Mouse (Mus musculus): ENCODE data around the gene Gm3045.

Gene Gm3045

GRCm38 (mm10) chr13:56444996-56445395 is 18.6 kb downstream of the Gm3045 start:
- Histone ChIP-seq H3K9me3 (ENCODE audit: low read length) (0 out of 2 replicates have a peak, but pooled peaks cover 5% of the 10 kb centered on the region), H3K36me3 (ENCODE audit: insufficient read depth, low read length) (no peaks in the 10 kb centered on the region)
- no peak for TF ChIP-seq POU5F1 (IDR thresholded peaks at IDR 0.05; ENCODE audit: borderline replicate concordance, low read length)
- TF ChIP-seq NANOG (IDR thresholded peaks at IDR 0.05; ENCODE audit: borderline replicate concordance, low read length), result no peak
- TF ChIP-seq CTCF (conservative IDR thresholded peaks at IDR 0.05; ENCODE audit: low read length), result no peak

DNA sequence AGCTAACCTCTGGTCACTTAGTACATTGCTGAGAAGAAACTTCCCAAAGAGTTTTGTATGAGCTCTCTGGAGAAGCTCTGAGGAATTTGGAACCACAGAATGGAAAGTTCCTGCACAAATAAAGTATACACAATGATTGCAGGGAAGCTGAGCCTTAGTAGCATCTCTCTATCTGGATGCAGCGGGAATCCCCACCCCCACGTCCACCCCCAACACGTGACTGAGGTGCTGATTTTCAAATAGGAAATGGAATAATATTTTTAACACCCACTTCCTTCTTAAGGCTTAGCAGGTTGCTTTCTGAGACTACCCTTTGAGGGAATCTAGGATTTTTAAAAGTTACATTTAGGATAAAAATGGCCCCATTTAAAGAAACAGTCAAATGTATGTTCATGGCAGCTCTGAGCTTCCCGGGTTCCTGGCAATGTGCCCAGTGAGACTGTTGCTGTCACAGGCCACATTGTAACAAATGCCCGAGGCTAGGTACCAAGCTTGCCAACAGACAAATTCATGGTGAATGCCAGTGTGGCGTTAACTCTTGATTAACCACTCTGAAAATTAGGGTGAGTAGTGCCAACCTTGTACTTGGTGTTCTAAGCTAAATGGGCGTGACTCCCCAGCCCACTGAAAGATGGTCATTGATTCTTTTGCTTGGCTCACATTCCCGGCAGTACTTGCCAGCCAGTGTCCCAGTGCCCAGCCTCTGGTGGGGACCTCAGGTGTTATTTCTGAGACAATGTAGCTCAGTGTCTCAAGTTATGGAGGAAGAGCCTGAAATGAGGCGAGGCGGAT is 23.0 kb downstream of the Gm3045 start:
- no peak overlapping the region for H3K4me3 ChIP-seq (replicated peaks; ENCODE audit: low read length)
- peaks cover 18% of the 10 kb centered on the region for H3K27me3 ChIP-seq (ENCODE audit: insufficient read depth, low read length)
- TF ChIP-seq CTCF (conservative IDR thresholded peaks at IDR 0.05; ENCODE audit: low read length), result no peak
- no peak for TF ChIP-seq NANOG (IDR thresholded peaks at IDR 0.05; ENCODE audit: borderline replicate concordance, low read length)
- TF ChIP-seq POU5F1 (IDR thresholded peaks at IDR 0.05; ENCODE audit: borderline replicate concordance, low read length), result no peak
- no peaks in the 10 kb centered on the region for H3K9me3 ChIP-seq (ENCODE audit: low read length)
- no peaks in the 10 kb centered on the region for H3K36me3 ChIP-seq (ENCODE audit: insufficient read depth, low read length)
- H3K4me1 ChIP-seq (replicated peaks; ENCODE audit: low read depth, low read length), result no peaks in the 10 kb centered on the region

More at GRCm38 (mm10) chr13:56444996-56445395, 18.6 kb downstream of the Gm3045 start:
- Histone ChIP-seq H3K4me1 (replicated peaks; ENCODE audit: low read depth, low read length) (no peaks in the 10 kb centered on the region), H3K4me3 (replicated peaks; ENCODE audit: low read length) (no peak overlapping the region), H3K27me3 (ENCODE audit: insufficient read depth, low read length) (peaks cover 35% of the 10 kb centered on the region)

DNA sequence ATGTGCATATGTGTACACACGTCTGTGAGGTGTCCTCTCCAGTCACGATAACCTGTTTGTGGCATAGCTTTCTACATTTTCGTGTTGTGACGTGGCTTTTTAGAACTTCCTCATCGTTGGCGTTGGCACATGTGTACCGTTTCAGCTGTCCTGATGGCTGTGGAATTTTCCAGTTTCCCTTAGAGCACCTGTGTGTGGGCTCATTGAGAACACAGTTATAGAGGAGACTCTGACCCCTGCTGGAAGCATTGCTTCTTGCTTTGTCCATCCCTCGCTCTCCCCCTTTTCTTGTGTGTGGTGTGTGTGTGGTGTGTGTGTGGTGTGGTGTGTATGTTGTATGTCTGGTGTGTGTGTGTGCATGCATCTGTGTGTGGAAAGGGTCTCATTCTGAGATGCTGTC is 23.6 kb downstream of the Gm3045 start:
- no peaks in the 10 kb centered on the region for H3K9me3 ChIP-seq (ENCODE audit: low read length)
- H3K27me3 ChIP-seq (ENCODE audit: insufficient read depth, low read length), result peaks cover 14% of the 10 kb centered on the region
- H3K4me3 ChIP-seq (replicated peaks; ENCODE audit: low read length), result no peak overlapping the region
- no peaks in the 10 kb centered on the region for H3K36me3 ChIP-seq (ENCODE audit: insufficient read depth, low read length)
- TF ChIP-seq POU5F1 (IDR thresholded peaks at IDR 0.05; ENCODE audit: borderline replicate concordance, low read length), result no peak
- TF ChIP-seq CTCF (conservative IDR thresholded peaks at IDR 0.05; ENCODE audit: low read length), result no peak
- no peak for TF ChIP-seq NANOG (IDR thresholded peaks at IDR 0.05; ENCODE audit: borderline replicate concordance, low read length)
- H3K4me1 ChIP-seq (replicated peaks; ENCODE audit: low read depth, low read length), result no peaks in the 10 kb centered on the region

GRCm38 (mm10) chr13:56458001-56458400 is 31.6 kb downstream of the Gm3045 start:
- H3K27me3 ChIP-seq (ENCODE audit: insufficient read depth, low read length), result no peaks in the 10 kb centered on the region
- H3K4me3 ChIP-seq (replicated peaks; ENCODE audit: low read length), result no peak overlapping the region
- H3K36me3 ChIP-seq (ENCODE audit: insufficient read depth, low read length), result no peaks in the 10 kb centered on the region
- no peaks in the 10 kb centered on the region for H3K4me1 ChIP-seq (replicated peaks; ENCODE audit: low read depth, low read length)
- no peaks in the 10 kb centered on the region for H3K9me3 ChIP-seq (ENCODE audit: low read length)
- TF ChIP-seq NANOG (IDR thresholded peaks at IDR 0.05; ENCODE audit: borderline replicate concordance, low read length), result no peak
- no peak for TF ChIP-seq POU5F1 (IDR thresholded peaks at IDR 0.05; ENCODE audit: borderline replicate concordance, low read length)
- no peak for TF ChIP-seq CTCF (conservative IDR thresholded peaks at IDR 0.05; ENCODE audit: low read length)

GRCm38 (mm10) chr13:56461460-56461859 is 35.1 kb downstream of the Gm3045 start:
- H3K36me3 ChIP-seq (ENCODE audit: insufficient read depth, low read length), result no peaks in the 10 kb centered on the region
- H3K4me3 ChIP-seq (replicated peaks; ENCODE audit: low read length), result no peak overlapping the region
- no peaks in the 10 kb centered on the region for H3K4me1 ChIP-seq (replicated peaks; ENCODE audit: low read depth, low read length)
- no peaks in the 10 kb centered on the region for H3K9me3 ChIP-seq (ENCODE audit: low read length)
- TF ChIP-seq POU5F1 (IDR thresholded peaks at IDR 0.05; ENCODE audit: borderline replicate concordance, low read length), result no peak
- TF ChIP-seq CTCF (conservative IDR thresholded peaks at IDR 0.05; ENCODE audit: low read length), result no peak
- no peak for TF ChIP-seq NANOG (IDR thresholded peaks at IDR 0.05; ENCODE audit: borderline replicate concordance, low read length)
- H3K27me3 ChIP-seq (ENCODE audit: insufficient read depth, low read length), result no peaks in the 10 kb centered on the region

- H3K4me3 ChIP-seq (replicated peaks; ENCODE audit: low read length), result no peak overlapping the region
- no peaks in the 10 kb centered on the region for H3K27me3 ChIP-seq (ENCODE audit: insufficient read depth, low read length)
- H3K9me3 ChIP-seq (ENCODE audit: low read length), result no peaks in the 10 kb centered on the region
- no peaks in the 10 kb centered on the region for H3K36me3 ChIP-seq (ENCODE audit: insufficient read depth, low read length)
- no peak for TF ChIP-seq POU5F1 (IDR thresholded peaks at IDR 0.05; ENCODE audit: borderline replicate concordance, low read length)
- no peaks in the 10 kb centered on the region for H3K4me1 ChIP-seq (replicated peaks; ENCODE audit: low read depth, low read length)
Measured at GRCm38 (mm10) chr13:56462791-56463190, 36.4 kb downstream of the Gm3045 start.

- TF ChIP-seq NANOG (IDR thresholded peaks at IDR 0.05; ENCODE audit: borderline replicate concordance, low read length), result no peak
- Histone ChIP-seq H3K9me3 (ENCODE audit: low read length) (no peaks in the 10 kb centered on the region), H3K4me3 (replicated peaks; ENCODE audit: low read length) (no peak overlapping the region), H3K4me1 (replicated peaks; ENCODE audit: low read depth, low read length) (no peaks in the 10 kb centered on the region), H3K27me3 (ENCODE audit: insufficient read depth, low read length) (no peaks in the 10 kb centered on the region), H3K36me3 (ENCODE audit: insufficient read depth, low read length) (no peaks in the 10 kb centered on the region)
Measured at GRCm38 (mm10) chr13:56463261-56463660, 36.9 kb downstream of the Gm3045 start.

DNA sequence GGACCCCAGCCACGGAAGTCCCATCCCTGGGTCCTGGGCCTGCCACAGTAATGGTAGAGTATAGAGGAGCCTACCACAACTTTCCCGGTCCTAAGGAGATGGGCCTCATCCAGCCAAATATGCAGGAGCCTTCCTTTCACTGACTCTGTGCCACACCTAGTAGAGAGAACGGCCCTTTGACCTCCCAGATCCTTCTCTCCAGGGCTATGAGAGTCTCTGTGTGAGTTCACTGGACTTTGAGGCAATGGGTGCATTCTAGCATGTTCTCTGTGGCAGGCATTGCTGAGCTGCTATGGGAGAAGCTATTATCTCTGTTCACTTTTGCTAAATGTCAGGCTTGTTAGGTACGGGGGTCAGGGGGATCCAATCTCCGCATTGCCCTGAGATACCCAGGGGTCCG is 37.4 kb downstream of the Gm3045 start:
- no peaks in the 10 kb centered on the region for H3K36me3 ChIP-seq (ENCODE audit: insufficient read depth, low read length)
- H3K27me3 ChIP-seq (ENCODE audit: insufficient read depth, low read length), result no peaks in the 10 kb centered on the region
- no peak overlapping the region for H3K4me3 ChIP-seq (replicated peaks; ENCODE audit: low read length)
- no peaks in the 10 kb centered on the region for H3K9me3 ChIP-seq (ENCODE audit: low read length)
- no peak for TF ChIP-seq CTCF (conservative IDR thresholded peaks at IDR 0.05; ENCODE audit: low read length)
- TF ChIP-seq NANOG (IDR thresholded peaks at IDR 0.05; ENCODE audit: borderline replicate concordance, low read length), result no peak
- no peak for TF ChIP-seq POU5F1 (IDR thresholded peaks at IDR 0.05; ENCODE audit: borderline replicate concordance, low read length)
- H3K4me1 ChIP-seq (replicated peaks; ENCODE audit: low read depth, low read length), result no peaks in the 10 kb centered on the region

GRCm38 (mm10) chr13:56467786-56468185 is 41.4 kb downstream of the Gm3045 start:
- Histone ChIP-seq H3K27me3 (ENCODE audit: insufficient read depth, low read length) (peaks cover 5% of the 10 kb centered on the region; the same call in 1 of the 2 replicates), H3K4me3 (replicated peaks; ENCODE audit: low read length) (no peak overlapping the region), H3K9me3 (ENCODE audit: low read length) (no peaks in the 10 kb centered on the region), H3K4me1 (replicated peaks; ENCODE audit: low read depth, low read length) (no peaks in the 10 kb centered on the region), H3K36me3 (ENCODE audit: insufficient read depth, low read length) (no peaks in the 10 kb centered on the region)
- TF ChIP-seq NANOG (IDR thresholded peaks at IDR 0.05; ENCODE audit: borderline replicate concordance, low read length), result no peak
- TF ChIP-seq CTCF (conservative IDR thresholded peaks at IDR 0.05; ENCODE audit: low read length), result no peak
- no peak for TF ChIP-seq POU5F1 (IDR thresholded peaks at IDR 0.05; ENCODE audit: borderline replicate concordance, low read length)

Data from E14TG2a.4 (cell line).